In the genomic region with DNA sequence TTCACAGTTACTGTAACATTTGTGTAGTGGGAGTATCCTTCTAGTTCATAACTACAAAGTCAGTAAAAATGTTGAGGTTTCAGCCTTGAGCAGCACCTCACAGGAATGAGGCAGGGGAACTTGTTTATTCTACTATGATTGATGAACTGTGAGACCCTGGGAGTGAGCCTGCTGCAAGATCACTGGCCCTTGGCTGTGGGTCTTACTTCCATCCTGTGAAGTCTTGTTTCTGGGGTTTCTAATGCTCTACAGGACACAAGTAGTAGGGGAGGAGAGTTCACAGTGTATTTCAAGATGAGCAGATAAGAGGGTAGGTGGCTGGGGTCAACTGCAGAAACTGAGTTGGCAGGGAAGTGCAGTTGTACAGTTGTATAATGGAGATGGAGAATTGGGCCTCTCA, we compare ENCODE assay signal across 23 mouse cellular contexts.
"Had no signal": no experiment of that assay in that cellular context is flagged by ENCODE, and none has a peak within 500 bp of the region (broad histone marks: within the 10 kb centered on the region; RNA-seq: fewer than 3 reads in every experiment).

No protein-coding gene starts in this region.

- H3K27ac ChIP-seq: hindbrain, embryonic 14.5 days; hindbrain, postnatal 0 days; limb, embryonic 10.5 days; limb, embryonic 13.5 days; liver, embryonic 12.5 days; liver, embryonic 15.5 days; macrophage; stomach, postnatal 0 days had no signal

- H3K4me3 ChIP-seq: limb, embryonic 10.5 days; limb, embryonic 13.5 days; liver, embryonic 12.5 days; liver, embryonic 15.5 days; megakaryocyte, embryonic 14.5 days had no signal

- DNase-seq: kidney, adult 8-10 months; kidney, postnatal 10 days; kidney, postnatal 36 days; liver; midbrain, embryonic 14.5 days; right cerebral cortex, adult 18-20 months; right cerebral cortex, postnatal 14 days; right cerebral cortex, postnatal 4 days; thymus, adult 2 months; thymus, postnatal 14 days; thymus, postnatal 4 days had no signal

- H3K4me2 ChIP-seq: hindbrain, embryonic 14.5 days; limb, embryonic 13.5 days; liver, embryonic 12.5 days; liver, embryonic 15.5 days; midbrain, embryonic 11.5 days had no signal

- H3K9ac ChIP-seq: hindbrain, embryonic 14.5 days; limb, embryonic 13.5 days; liver, embryonic 12.5 days; liver, embryonic 15.5 days had no signal

- H3K36me3 ChIP-seq: limb, embryonic 10.5 days; limb, embryonic 13.5 days; liver, embryonic 12.5 days; liver, embryonic 15.5 days had no signal

- H3K4me1 ChIP-seq: limb, embryonic 10.5 days; limb, embryonic 13.5 days; liver, embryonic 12.5 days; liver, embryonic 15.5 days; megakaryocyte, embryonic 14.5 days had no signal

- H3K27me3 ChIP-seq: limb, embryonic 13.5 days; liver, embryonic 12.5 days; liver, embryonic 15.5 days; megakaryocyte, embryonic 14.5 days had no signal

- H3K9me3 ChIP-seq: limb, embryonic 10.5 days; limb, embryonic 13.5 days; liver, embryonic 12.5 days; liver, embryonic 15.5 days; megakaryocyte, embryonic 14.5 days had no signal

- ATAC-seq: hindbrain, postnatal 0 days; inflammation-experienced regulatory T-cells, adult 6 months; intestine, postnatal 0 days; liver, embryonic 12.5 days had no signal
